Mouse (Mus musculus) gastrocnemius, adult 2 months (tissue): ENCODE results near the gene Slc25a19. TPM values are rescaled to one million over a fixed set of nuclear protein-coding genes. Genes with fewer than 3 reads are reported as not detected.

Source experiments
- DNase-seq: peaks from one replicate; pipeline ENCODE4 v3.0.0; 2022
- H3K27ac ChIP-seq: fragments of 200-600 bp; 2 replicates; pipeline ENCODE4 v1.8.1; 2022; ENCODE audit warnings: mild to moderate bottlenecking
- H3K4me3 ChIP-seq: fragments of 200-600 bp; 2 replicates; pipeline ENCODE4 v1.8.1; 2022; ENCODE audit warnings: mild to moderate bottlenecking, moderate library complexity
- CTCF ChIP-seq: fragments of 200-600 bp; IDR thresholded peaks from 2 replicates; pipeline ENCODE4 v1.8.1; 2022; ENCODE audit warnings: antibody characterized with exemption, mild to moderate bottlenecking, moderate library complexity
- intact Hi-C: fragments of 180-260 bp; cut with DNase I; formaldehyde crosslinking; loops from one replicate; pipeline ENCODE4 v1.15.1; 2025
- total RNA-seq, 2 experiments: library from RNA; stranded (reverse); gene quantifications; 2 replicates each; pipeline ENCODE4 v1.2.3; 2021

Slc25a19 gene
- total RNA-seq, 2 experiments from 2014 or later = 43.1 to 51.5 TPM

- intact Hi-C loops = loop anchor here (5.0 kb wide), 2 partner anchors 76 to 131 kb away; partner anchors contain the start of gene Sumo2
- peak overlapping the region; percentile 94 for H3K4me3 ChIP-seq
- H3K27ac ChIP-seq = peak overlapping the region; percentile 100
- no peak for TF ChIP-seq CTCF
- DNase-seq = no peak
These were observed 14.8 kb downstream of the Slc25a19 start for GRCm38 (mm10) chr11:115613138-115613945.

- Histone ChIP-seq H3K27ac (peak within 1 kb of the TSS; percentile 100), H3K4me3 (peak within 1 kb of the TSS; percentile 94)
- DNase-seq = peak; percentile 95
- intact Hi-C loops = loop anchor here (5.0 kb wide), 2 partner anchors 75 to 130 kb away; partner anchors contain the start of gene Sumo2
- peak; percentile 69 for TF ChIP-seq CTCF
These were observed 15.5 kb downstream of the Slc25a19 start, which contains the start of gene Mif4gd for GRCm38 (mm10) chr11:115612410-115613137. Gene Mif4gd (minus strand): TSS chr11:115612969.

GRCm38 (mm10) chr11:115612059-115612409, 16.1 kb downstream of the Slc25a19 start:
- H3K4me3 ChIP-seq = peak overlapping the region; percentile 94
- intact Hi-C loops = loop anchor here (5.0 kb wide), 2 partner anchors 75 to 130 kb away; partner anchors contain the start of gene Sumo2
- peak; percentile 94 for DNase-seq
- TF ChIP-seq CTCF = peak; percentile 23; the same call in 1 of the 2 replicates
- peak overlapping the region; percentile 100 for H3K27ac ChIP-seq

- no peak for TF ChIP-seq CTCF
- no peak for DNase-seq
- H3K4me3 ChIP-seq = peak overlapping the region; percentile 94
- H3K27ac ChIP-seq = peak overlapping the region; percentile 100; the same call in 1 of the 2 replicates
- intact Hi-C loops = loop anchor here (5.0 kb wide), 2 partner anchors 74 to 129 kb away; partner anchors contain the start of gene Sumo2
These were observed 16.9 kb downstream of the Slc25a19 start for GRCm38 (mm10) chr11:115611173-115611572.

- DNase-seq = no peak
- intact Hi-C loops = loop anchor here (10.0 kb wide), 1 partner anchor 195 kb away; the partner anchor contains the start of gene Atp5h
- no peak overlapping the region for H3K27ac ChIP-seq
These were observed 18.5 kb downstream of the Slc25a19 start for GRCm38 (mm10) chr11:115609576-115609975.

GRCm38 (mm10) chr11:115608421-115609399, 19.4 kb downstream of the Slc25a19 start:
- DNase-seq = no peak
- no peak for TF ChIP-seq CTCF
- intact Hi-C loops = loop anchor here (10.0 kb wide), 1 partner anchor 194 kb away; the partner anchor contains the start of gene Atp5h
- Histone ChIP-seq H3K4me3 (no peak overlapping the region), H3K27ac (no peak overlapping the region)

More at GRCm38 (mm10) chr11:115609576-115609975, 18.5 kb downstream of the Slc25a19 start:
- no peak for TF ChIP-seq CTCF
- no peak overlapping the region for H3K4me3 ChIP-seq

- no peak for DNase-seq
- Histone ChIP-seq H3K27ac (no peak overlapping the region), H3K4me3 (no peak overlapping the region)
- intact Hi-C loops = loop anchor here (10.0 kb wide), 1 partner anchor 192 kb away; the partner anchor contains the start of gene Atp5h
- no peak for TF ChIP-seq CTCF
These were observed 21.4 kb downstream of the Slc25a19 start for GRCm38 (mm10) chr11:115606733-115607132.

GRCm38 (mm10) chr11:115604304-115604696, 23.8 kb downstream of the Slc25a19 start:
- Histone ChIP-seq H3K27ac (peak overlapping the region; percentile 97), H3K4me3 (peak overlapping the region; percentile 73)
- intact Hi-C loops = loop anchor here (10.0 kb wide), 1 partner anchor 189 kb away; the partner anchor contains the start of gene Atp5h
- peak; percentile 49 for DNase-seq
- no peak for TF ChIP-seq CTCF

- intact Hi-C loops = loop anchor here (10.0 kb wide), 1 partner anchor 189 kb away; the partner anchor contains the start of gene Atp5h
- Histone ChIP-seq H3K27ac (peak within 1 kb of the TSS; percentile 97), H3K4me3 (peak within 1 kb of the TSS; percentile 73)
- DNase-seq = peak; percentile 96
- no peak for TF ChIP-seq CTCF
These were observed 24.4 kb downstream of the Slc25a19 start, which contains the start of the genes Mrps7 and Gga3 for GRCm38 (mm10) chr11:115603476-115604303. Gene Mrps7 (plus strand): TSS chr11:115603925. Gene Gga3 (minus strand): TSS chr11:115604051.

- Histone ChIP-seq H3K27ac (peak overlapping the region; percentile 97), H3K4me3 (peak overlapping the region; percentile 73)
- no peak for TF ChIP-seq CTCF
- intact Hi-C loops = loop anchor here (10.0 kb wide), 1 partner anchor 188 kb away; the partner anchor contains the start of gene Atp5h
- no peak for DNase-seq
These were observed 25.0 kb downstream of the Slc25a19 start for GRCm38 (mm10) chr11:115603128-115603475.
